Mouse (Mus musculus) urinary bladder, postnatal 36 days (tissue): Measurements from ENCODE around the gene Olfr1471.
"Not testable (repeated sequence)": the region's sequence is repeated elsewhere in the genome, so short reads cannot be mapped to it uniquely, and the experiment has no call there.

ENCODE experiments used
- DNase-seq, 2 experiments: peaks; one replicate each; pipeline ENCODE4 v3.0.0; 2022; ENCODE audit warnings: low spot score in 2 of 2, mixed read lengths in 1 of 2

Gene Olfr1471

DNA sequence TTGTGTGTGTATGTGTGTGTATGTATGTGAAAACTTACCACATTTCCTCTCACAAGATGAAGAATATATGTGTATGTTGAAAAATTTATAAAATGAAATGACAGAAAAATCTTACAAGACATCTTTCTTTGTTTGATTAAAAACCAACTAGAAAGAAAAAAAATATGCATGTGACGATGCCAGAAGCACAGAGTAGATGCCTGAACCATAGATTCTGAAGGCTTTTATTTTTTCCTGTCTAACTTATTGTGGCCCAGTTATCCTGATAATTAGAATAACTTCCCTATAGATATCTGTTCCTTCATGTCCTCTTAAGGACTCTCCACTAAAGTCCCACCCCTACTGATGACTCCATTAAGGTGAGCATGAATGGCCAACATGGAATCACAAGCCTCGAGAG, at the start of gene Olfr1471:
Olfr1471 (plus strand) TSS at position 301 of the 400 bp plus-strand sequence.
- not testable (repeated sequence) for DNase-seq

GRCm38 (mm10) chr19:13407549-13407948, 35.7 kb upstream of the Olfr1471 start, which contains the start of gene Olfr1469:
Gene Olfr1469 (plus strand): TSS chr19:13407849.
- DNase-seq, result no peak

DNA sequence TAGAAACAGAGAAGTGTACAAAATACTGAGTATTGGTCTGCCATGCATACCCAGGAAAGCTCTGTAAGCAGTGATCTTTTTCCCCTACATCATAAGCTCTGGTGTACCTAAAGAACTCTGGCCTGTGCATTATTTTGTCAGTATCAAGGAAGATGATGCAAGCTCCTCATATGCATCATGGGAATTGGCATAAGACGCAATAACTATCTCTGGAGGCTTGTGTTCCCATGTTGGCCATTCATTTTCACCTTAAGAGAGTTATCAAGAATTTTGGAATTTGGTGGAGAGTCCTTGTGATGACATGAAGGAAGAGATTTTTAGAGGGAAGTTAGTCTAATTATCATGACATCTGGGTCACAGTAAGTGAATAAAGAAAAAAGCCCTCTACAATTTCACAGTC, 12.8 kb downstream of the Olfr1471 start, which contains the start of gene Olfr1472:
Olfr1472 (minus strand) TSS at position 101 of the 400 bp plus-strand sequence.
- DNase-seq, result no peak

- DNase-seq, result not testable (repeated sequence)
Observed at GRCm38 (mm10) chr19:13469265-13469664, 26.1 kb downstream of the Olfr1471 start, which contains the start of gene Olfr1474. Gene Olfr1474 (plus strand): TSS chr19:13469565.

DNA sequence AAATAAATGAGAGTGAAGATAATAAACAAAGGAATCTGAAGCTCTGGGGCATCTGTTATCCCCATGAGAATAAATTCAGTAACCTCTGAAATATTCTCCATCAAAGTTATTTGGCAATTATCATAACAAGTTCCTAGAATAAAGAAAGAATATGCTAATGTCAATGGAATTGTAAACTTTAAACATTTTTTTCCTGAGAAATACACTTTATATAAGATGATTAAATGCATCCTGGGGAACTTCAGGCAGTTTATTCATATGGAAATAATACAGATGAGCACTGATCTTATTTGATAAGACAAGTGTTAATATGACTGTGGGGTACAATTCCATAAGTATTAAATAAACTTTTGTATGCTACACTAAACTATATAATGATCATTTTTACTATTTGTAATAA, 36.9 kb downstream of the Olfr1471 start, which contains the start of gene Olfr1475:
Olfr1475 (minus strand) TSS at position 101 of the 400 bp plus-strand sequence.
- no peak for DNase-seq

DNA sequence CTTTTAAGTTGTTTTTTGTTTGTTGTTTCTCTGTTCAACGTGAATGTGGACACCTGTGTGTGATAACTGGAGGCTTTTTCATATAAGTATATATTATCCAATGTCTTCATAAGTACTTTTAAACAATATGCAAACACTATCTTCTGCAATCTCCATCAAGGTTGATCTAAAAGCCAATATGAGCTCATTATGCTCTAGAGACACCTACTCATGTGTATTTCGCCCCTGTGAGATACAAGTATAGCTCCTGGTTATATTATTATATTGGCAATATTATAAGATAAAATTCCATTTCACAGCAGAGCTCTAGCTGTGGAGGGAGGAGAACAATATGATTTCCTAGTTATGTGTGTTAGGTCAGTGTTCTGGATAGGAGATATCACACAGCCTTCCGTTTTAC, 57.0 kb downstream of the Olfr1471 start, which contains the start of gene Olfr1477:
Olfr1477 (plus strand) TSS at position 301 of the 400 bp plus-strand sequence.
- DNase-seq, result no peak
